In genomic region chr10:59969821-59970449, GRCm38 (mm10) we compare ENCODE assay signal across 8 mouse cellular contexts. TPM values are rescaled to one million over a fixed set of nuclear protein-coding genes. Genes with fewer than 3 reads are reported as not detected.
A peak's percentile ranks its signal among the peaks of the same experiment; 100 is the strongest.
DNase-seq lines count a peak whose midpoint lies in the region; ATAC-seq and TF ChIP-seq lines count a peak whose summit lies in the region.

No protein-coding gene starts in this region.

- H3K36me3 ChIP-seq in MEL (ENCODE audit: control insufficient read depth in 1 of 2, insufficient read depth in 2 of 2, low read length in 2 of 2) = peaks cover 0 to 13% of the 10 kb centered on the region in 2 experiments; a peak in 2 of 4 replicates
- H3K36me3 ChIP-seq in forebrain, embryonic 14.5 days (ENCODE audit: control insufficient read depth, insufficient read depth, low read length) = no peaks in the 10 kb centered on the region
- no peaks in the 10 kb centered on the region for H3K36me3 ChIP-seq in lung, postnatal 0 days (ENCODE audit: insufficient read depth, low read length)

- DNase-seq in MEL (ENCODE audit: low read depth, low spot score) = peak; percentile 80
- peak; percentile 72 for DNase-seq in cerebellum, adult 11 months
- DNase-seq in forebrain, embryonic 14.5 days (ENCODE audit: low spot score) = peak; percentile 78
- DNase-seq in heart, postnatal 25 days (ENCODE audit: low spot score) = peak; percentile 83
- peak; percentile 67 to 75 for DNase-seq in layer of hippocampus, adult 2 months (ENCODE audit: low spot score in 2 of 2)
- peak; percentile 97 for DNase-seq in lung, postnatal 0 days (ENCODE audit: low spot score)
- peak; percentile 76 for DNase-seq in ovary, postnatal 36 days (ENCODE audit: low spot score)
- DNase-seq in Muller cell, postnatal 12 days (ENCODE audit: inconsistent ontology term) = no peak

- TF ChIP-seq RAD21 in MEL (IDR thresholded peaks at IDR 0.05; ENCODE audit: low read depth, low read length) = no peak

- under 1% methylated on average over 25 of the region's 25 CpGs for WGBS in forebrain, embryonic 14.5 days
- WGBS in lung, postnatal 0 days = under 1% methylated on average over 25 of the region's 25 CpGs

- no peak for TF ChIP-seq CTCF in MEL (IDR thresholded peaks at IDR 0.05 in 2 of 3, conservative IDR thresholded peaks at IDR 0.05 in 1 of 3; ENCODE audit: control insufficient read depth in 1 of 3, insufficient read depth in 1 of 3, low read depth in 2 of 3, low read length in 3 of 3, poor library complexity in 1 of 3, severe bottlenecking in 1 of 3)
- TF ChIP-seq CTCF in layer of hippocampus, adult 2 months (conservative IDR thresholded peaks at IDR 0.05) = no peak
- no peak for TF ChIP-seq CTCF in lung, postnatal 0 days (IDR thresholded peaks at IDR 0.05)

- intact Hi-C loops in heart, postnatal 25 days (cut with DNase I) = loop anchor here (1.0 kb wide), 1 partner anchor 19 kb away; the partner anchor contains the start of gene Ddit4

- no peaks in the 10 kb centered on the region for H3K79me2 ChIP-seq in MEL (ENCODE audit: control insufficient read depth, insufficient read depth, low read length, poor library complexity)

- TF ChIP-seq POLR2A in MEL (IDR thresholded peaks at IDR 0.05; ENCODE audit: control insufficient read depth in 1 of 2, insufficient read depth in 1 of 2, low read depth in 1 of 2, low read length in 2 of 2, poor library complexity in 1 of 2) = no peak

- no peak overlapping the region; the same call in 1 of the 2 replicates for H3K9ac ChIP-seq in MEL (ENCODE audit: control insufficient read depth, low read depth, low read length, poor library complexity, severe bottlenecking)
- peak overlapping the region; percentile 84 for H3K9ac ChIP-seq in forebrain, embryonic 14.5 days (ENCODE audit: low read length)
- H3K9ac ChIP-seq in lung, postnatal 0 days (replicated peaks; ENCODE audit: low read depth) = peak overlapping the region; percentile 72

- peak overlapping the region; percentile 61 for H3K4me2 ChIP-seq in forebrain, embryonic 14.5 days (ENCODE audit: low read length)
- H3K4me2 ChIP-seq in lung, postnatal 0 days (replicated peaks; ENCODE audit: low read depth, low read length) = peak overlapping the region; percentile 71

- TF ChIP-seq EP300 in MEL (IDR thresholded peaks at IDR 0.05; ENCODE audit: low read depth in 1 of 2, low read length in 2 of 2) = peak; percentile 59 to 80; a peak in 2 of 4 replicates
- TF ChIP-seq EP300 in lung, postnatal 0 days (IDR thresholded peaks at IDR 0.05) = peak; percentile 100

- H3K27me3 ChIP-seq in MEL (ENCODE audit: control insufficient read depth in 1 of 2, insufficient read depth in 2 of 2, low read length in 2 of 2) = peaks cover 0 to 2% of the 10 kb centered on the region in 2 experiments; a peak in 1 of 4 replicates
- H3K27me3 ChIP-seq in forebrain, embryonic 14.5 days (replicated peaks; ENCODE audit: control insufficient read depth, insufficient read depth, low read length) = 0 out of 2 replicates have a peak, but pooled peaks cover 3% of the 10 kb centered on the region
- no peaks in the 10 kb centered on the region for H3K27me3 ChIP-seq in lung, postnatal 0 days (replicated peaks; ENCODE audit: insufficient read depth, low read length)

- H3K4me3 ChIP-seq in MEL (ENCODE audit: control insufficient read depth in 1 of 2, insufficient read depth in 1 of 2, low read depth in 2 of 2, low read length in 2 of 2) = peak overlapping the region; percentile 7 to 16; a peak in 2 of 4 replicates
- H3K4me3 ChIP-seq in forebrain, embryonic 14.5 days (ENCODE audit: low read depth, low read length) = peak overlapping the region; percentile 43
- peak overlapping the region; percentile 58 for H3K4me3 ChIP-seq in layer of hippocampus, adult 2 months
- peak overlapping the region; percentile 39 for H3K4me3 ChIP-seq in lung, postnatal 0 days (ENCODE audit: low read depth, low read length)

- ATAC-seq in forebrain, embryonic 14.5 days = peak; percentile 72
- ATAC-seq in lung, postnatal 0 days = peak; percentile 84

- peaks cover 9 to 29% of the 10 kb centered on the region in 2 experiments for H3K4me1 ChIP-seq in MEL (ENCODE audit: control insufficient read depth in 1 of 2, insufficient read depth in 2 of 2, low read length in 2 of 2)
- peaks cover 15% of the 10 kb centered on the region for H3K4me1 ChIP-seq in forebrain, embryonic 14.5 days (ENCODE audit: control insufficient read depth, insufficient read depth, low read length)
- H3K4me1 ChIP-seq in lung, postnatal 0 days (ENCODE audit: insufficient read depth, low read depth, low read length) = peaks cover 28% of the 10 kb centered on the region

- no peaks in the 10 kb centered on the region for H3K9me3 ChIP-seq in MEL (replicated peaks; ENCODE audit: insufficient read depth, low read length)
- no peaks in the 10 kb centered on the region for H3K9me3 ChIP-seq in forebrain, embryonic 14.5 days (replicated peaks; ENCODE audit: control insufficient read depth, low read length)
- H3K9me3 ChIP-seq in lung, postnatal 0 days (ENCODE audit: low read length) = no peaks in the 10 kb centered on the region

- H3K27ac ChIP-seq in MEL (ENCODE audit: control insufficient read depth, low read depth, low read length) = no peak overlapping the region
- peak overlapping the region; percentile 87 for H3K27ac ChIP-seq in forebrain, embryonic 14.5 days (ENCODE audit: low read depth, low read length)
- peak overlapping the region; percentile 99 for H3K27ac ChIP-seq in layer of hippocampus, adult 2 months
- peak overlapping the region; percentile 99 for H3K27ac ChIP-seq in lung, postnatal 0 days (ENCODE audit: low read length)

TF ChIP-seq in MEL, 35 proteins besides CTCF, POLR2A, EP300 and RAD21 (continues in another document):
- TF ChIP-seq ZMIZ1 (IDR thresholded peaks at IDR 0.05; ENCODE audit: low read depth, low read length) (no peak), SMC3 (IDR thresholded peaks at IDR 0.05; ENCODE audit: low read depth, low read length) (no peak), GABPA (IDR thresholded peaks at IDR 0.05; ENCODE audit: low read depth, low read length) (no peak), KAT2A (conservative IDR thresholded peaks at IDR 0.05; ENCODE audit: low read depth, low read length) (no peak), ELF1 (IDR thresholded peaks at IDR 0.05; ENCODE audit: low read depth, low read length) (no peak), TAL1 (IDR thresholded peaks at IDR 0.05; ENCODE audit: low read length) (peak; percentile 70), GATA1 (IDR thresholded peaks at IDR 0.05; ENCODE audit: low read depth, low read length) (peak; percentile 80), POLR2AphosphoS5 (IDR thresholded peaks at IDR 0.05; ENCODE audit: borderline replicate concordance, low read depth, low read length) (no peak), MYB (IDR thresholded peaks at IDR 0.05; ENCODE audit: low read depth, low read length) (no peak), NRF1 (IDR thresholded peaks at IDR 0.05; ENCODE audit: insufficient read depth, low read depth, low read length, poor library complexity, severe bottlenecking) (peak; percentile 76), UBTF (IDR thresholded peaks at IDR 0.05; ENCODE audit: borderline replicate concordance, insufficient read depth, low read depth, low read length) (peak; percentile 90; the same call in 1 of the 2 replicates), CHD2 (IDR thresholded peaks at IDR 0.05; ENCODE audit: low read length) (no peak), ZKSCAN1 (IDR thresholded peaks at IDR 0.05; ENCODE audit: low read depth, low read length) (no peak), JUND (IDR thresholded peaks at IDR 0.05; ENCODE audit: low read depth, low read length) (no peak), MEF2A (IDR thresholded peaks at IDR 0.05; ENCODE audit: extremely low read depth, insufficient replicate concordance, low read depth, low read length, poor library complexity, severe bottlenecking) (no peak), SIN3A (IDR thresholded peaks at IDR 0.05; ENCODE audit: low read length) (peak; percentile 50; the same call in 1 of the 2 replicates), MAX (IDR thresholded peaks at IDR 0.05; ENCODE audit: low read length) (peak; percentile 33; the same call in 1 of the 2 replicates), ETS1 (IDR thresholded peaks at IDR 0.05; ENCODE audit: low read depth, low read length) (peak; percentile 71), MYC (IDR thresholded peaks at IDR 0.05; ENCODE audit: low read depth, low read length) (0 out of 2 replicates have a peak, but pooled peaks have one; percentile 44), CHD1 (IDR thresholded peaks at IDR 0.05; ENCODE audit: low read depth, low read length) (no peak), E2F4 (IDR thresholded peaks at IDR 0.05; ENCODE audit: borderline replicate concordance, low read depth, low read length) (no peak), RCOR1 (IDR thresholded peaks at IDR 0.05; ENCODE audit: low read depth, low read length) (peak; percentile 94)

RNA-seq across cellular contexts. Expression of gene Ddit4, which starts 18.3 kb away (rescaled TPM):
- 2.6 and 40.6 TPM in 2 replicates for total RNA-seq in MEL (2012; rRNA removed)
- 10 to 100 TPM in 1 of 2 experiments, not detected in 1; 11.6 TPM for polyA plus RNA-seq in MEL (2012; ENCODE audit: insufficient read depth in 1 of 2, insufficient read length in 2 of 2, low read depth in 1 of 2, low replicate concordance in 2 of 2, missing spikeins in 1 of 2)
- polyA plus RNA-seq in forebrain, embryonic 14.5 days (2014; fragmentation: Nextera tagmentation; extraction: Ambion mirVana) = 10.2 and 11.1 TPM in 2 replicates
- 10 to 100 TPM; 41.8 to 77.1 TPM for total RNA-seq in heart, postnatal 25 days (2021)
- 10 to 100 TPM; 63.6 to 66.7 TPM for total RNA-seq in layer of hippocampus, adult 2 months (2021)
- 21.2 and 28.1 TPM in 2 replicates for polyA plus RNA-seq in lung, postnatal 0 days (2015; fragmentation: Nextera tagmentation; extraction: Ambion mirVana)

RNA-seq across cellular contexts. Expression of gene Ascc1, which starts 32.7 kb away (rescaled TPM):
- 17.0 and 17.1 TPM in 2 replicates for total RNA-seq in MEL (2012; rRNA removed)
- polyA plus RNA-seq in MEL (2012; ENCODE audit: insufficient read depth in 1 of 2, insufficient read length in 2 of 2, low read depth in 1 of 2, low replicate concordance in 2 of 2, missing spikeins in 1 of 2) = 10 to 100 TPM in 1 of 2 experiments, not detected in 1; 37.9 TPM
- polyA plus RNA-seq in forebrain, embryonic 14.5 days (2014; fragmentation: Nextera tagmentation; extraction: Ambion mirVana) = 45.4 and 50.2 TPM in 2 replicates
- 10 to 100 TPM; 20.5 to 23.1 TPM for total RNA-seq in heart, postnatal 25 days (2021)
- 10 to 100 TPM; 15.3 to 17.2 TPM for total RNA-seq in layer of hippocampus, adult 2 months (2021)
- 47.2 and 50.0 TPM in 2 replicates for polyA plus RNA-seq in lung, postnatal 0 days (2015; fragmentation: Nextera tagmentation; extraction: Ambion mirVana)

RNA-seq across cellular contexts. Expression of gene Anapc16, which starts 33.0 kb away (rescaled TPM):
- total RNA-seq in MEL (2012; rRNA removed) = 61.5 and 73.0 TPM in 2 replicates
- polyA plus RNA-seq in MEL (2012; ENCODE audit: insufficient read depth in 1 of 2, insufficient read length in 2 of 2, low read depth in 1 of 2, low replicate concordance in 2 of 2, missing spikeins in 1 of 2) = 10 to 100 TPM in 1 of 2 experiments, not detected in 1; 53.7 TPM
- 96.5 and 99.7 TPM in 2 replicates for polyA plus RNA-seq in forebrain, embryonic 14.5 days (2014; fragmentation: Nextera tagmentation; extraction: Ambion mirVana)
- total RNA-seq in heart, postnatal 25 days (2021) = 10 to 100 TPM; 62.1 to 67.4 TPM
- 10 to 100 TPM; 64.8 to 71.4 TPM for total RNA-seq in layer of hippocampus, adult 2 months (2021)
- polyA plus RNA-seq in lung, postnatal 0 days (2015; fragmentation: Nextera tagmentation; extraction: Ambion mirVana) = 105 and 117 TPM in 2 replicates
